Mouse (Mus musculus) myocyte (in vitro differentiated cells): ENCODE results near the gene Gabrp. TPM values are rescaled to one million over a fixed set of nuclear protein-coding genes. Genes with fewer than 3 reads are reported as not detected.

Experiments used
- H3K27me3 ChIP-seq: one replicate; pipeline ENCODE4 v1.6.1; 2011; ENCODE audit not compliant: control insufficient read depth, insufficient read depth, insufficient read length
- H3K36me3 ChIP-seq: one replicate; pipeline ENCODE4 v1.6.1; 2011; ENCODE audit not compliant: control insufficient read depth, insufficient read depth
- H3K4me2 ChIP-seq: one replicate; pipeline ENCODE4 v1.6.1; 2011; ENCODE audit warnings: low read depth, control low read depth
- H3K4me3 ChIP-seq: one replicate; pipeline ENCODE4 v1.5.1; 2011; ENCODE audit warnings: mild to moderate bottlenecking, control low read depth, moderate library complexity
- H3K79me2 ChIP-seq: one replicate; pipeline ENCODE4 v1.6.1; 2011; ENCODE audit not compliant: control insufficient read depth, insufficient read depth
- H3ac ChIP-seq: one replicate; pipeline ENCODE4 v1.6.1; 2011; ENCODE audit not compliant: control insufficient read depth, insufficient read length
- CEBPB ChIP-seq: IDR thresholded peaks from 2 replicates; pipeline ENCODE4 v1.6.1; 2011; ENCODE audit warnings: mild to moderate bottlenecking, moderate library complexity; ENCODE audit not compliant: poor library complexity, insufficient read depth, severe bottlenecking
- E2F4 ChIP-seq: IDR thresholded peaks from one replicate; pipeline ENCODE4 v1.6.1; 2011; ENCODE audit warnings: mild to moderate bottlenecking, control low read depth, moderate library complexity; ENCODE audit not compliant: insufficient read depth
- MAX ChIP-seq: IDR thresholded peaks from one replicate; pipeline ENCODE4 v1.6.1; 2011; ENCODE audit warnings: low read depth, mild to moderate bottlenecking, control low read depth
- MYOD1 ChIP-seq, 3 experiments: IDR thresholded peaks; one replicate each; pipeline ENCODE4 v1.6.1; 2011; ENCODE audit warnings: control low read depth in 2 of 3, low read depth in 2 of 3, mild to moderate bottlenecking in 2 of 3, moderate library complexity in 1 of 3; ENCODE audit not compliant: insufficient read length in 2 of 3, control insufficient read depth in 1 of 3
- MYOG ChIP-seq, 3 experiments: IDR thresholded peaks; one replicate each; pipeline ENCODE4 v1.6.1; 2011; ENCODE audit warnings: control low read depth in 2 of 3, low read depth in 2 of 3, mild to moderate bottlenecking in 2 of 3; ENCODE audit not compliant: insufficient read length in 2 of 3, control insufficient read depth in 1 of 3, insufficient read depth in 1 of 3
- POLR2A ChIP-seq: IDR thresholded peaks from one replicate; pipeline ENCODE4 v1.6.1; 2011; ENCODE audit warnings: low read depth, mild to moderate bottlenecking, control low read depth, moderate library complexity; ENCODE audit not compliant: insufficient read length
- POLR2AphosphoS2 ChIP-seq: IDR thresholded peaks from one replicate; pipeline ENCODE4 v1.6.1; 2011; ENCODE audit warnings: low read depth, control low read depth; ENCODE audit not compliant: insufficient read length
- REST ChIP-seq: IDR thresholded peaks from one replicate; pipeline ENCODE4 v1.6.1; 2011; ENCODE audit warnings: mild to moderate bottlenecking, control low read depth, moderate library complexity; ENCODE audit not compliant: insufficient read depth, insufficient read length
- SRF ChIP-seq: IDR thresholded peaks from one replicate; pipeline ENCODE4 v1.6.1; 2011; ENCODE audit warnings: low read depth; ENCODE audit not compliant: control insufficient read depth, insufficient read length
- TCF12 ChIP-seq: IDR thresholded peaks from one replicate; pipeline ENCODE4 v1.6.1; 2011; ENCODE audit warnings: mild to moderate bottlenecking, control low read depth; ENCODE audit not compliant: poor library complexity, insufficient read depth, severe bottlenecking
- USF1 ChIP-seq: IDR thresholded peaks from one replicate; pipeline ENCODE4 v1.6.1; 2011; ENCODE audit warnings: low read depth, mild to moderate bottlenecking, control low read depth, moderate library complexity
- polyA plus RNA-seq: library from polyadenylated mRNA; unstranded; fragments of >200 nt; fragmentation: generic; extraction: Trizol; gene quantifications from one replicate; pipeline ENCODE4 v1.2.1, GENCODE M21; 2012; ENCODE audit warnings: missing spikeins

The Gabrp gene
- polyA plus RNA-seq, 1 experiment, result not detected

DNA sequence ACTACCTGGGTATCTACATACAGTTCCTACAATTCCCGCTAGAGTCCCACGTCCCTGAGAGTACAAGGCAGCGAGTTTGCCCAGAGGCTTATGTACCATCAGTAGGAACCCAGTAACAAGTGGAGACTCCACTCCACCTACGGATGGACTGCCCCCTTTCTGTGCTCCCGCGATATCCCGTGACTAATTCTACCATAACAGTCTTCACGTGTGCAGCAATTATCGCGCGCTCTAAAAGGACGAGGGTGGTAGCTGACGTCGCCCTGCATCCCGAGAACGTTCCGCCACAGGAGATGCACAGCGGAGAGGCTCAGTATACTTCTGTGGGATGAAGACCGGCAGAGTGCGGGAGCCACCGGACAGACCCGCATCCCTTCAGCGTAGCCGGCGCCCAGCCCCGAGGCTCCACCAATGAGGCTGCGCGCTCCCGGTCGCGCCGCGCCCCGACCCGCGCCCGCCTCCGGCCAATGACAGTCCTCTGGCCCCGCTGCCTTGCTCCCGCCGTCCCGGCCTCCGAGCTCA is 65.8 kb downstream of the Gabrp start:
- no peak overlapping the region for H3ac ChIP-seq
- TF ChIP-seq MYOG (IDR thresholded peaks at IDR 0.05; ENCODE audit: control insufficient read depth in 1 of 3, insufficient read depth in 1 of 3, insufficient read length in 2 of 3, low read depth in 2 of 3) (no peak), TCF12 (no peak), E2F4 (no peak), POLR2A (no peak), MAX (no peak), MYOD1 (IDR thresholded peaks at IDR 0.05; ENCODE audit: control insufficient read depth in 1 of 3, insufficient read length in 2 of 3, low read depth in 2 of 3) (no peak), POLR2AphosphoS2 (no peak), USF1 (no peak), CEBPB (no peak), REST (no peak), SRF (no peak)
- no peaks in the 10 kb centered on the region for H3K36me3 ChIP-seq
- H3K4me2 ChIP-seq, result no peak overlapping the region
- H3K79me2 ChIP-seq, result no peaks in the 10 kb centered on the region
- H3K4me3 ChIP-seq, result no peak overlapping the region
- no peaks in the 10 kb centered on the region for H3K27me3 ChIP-seq

DNA sequence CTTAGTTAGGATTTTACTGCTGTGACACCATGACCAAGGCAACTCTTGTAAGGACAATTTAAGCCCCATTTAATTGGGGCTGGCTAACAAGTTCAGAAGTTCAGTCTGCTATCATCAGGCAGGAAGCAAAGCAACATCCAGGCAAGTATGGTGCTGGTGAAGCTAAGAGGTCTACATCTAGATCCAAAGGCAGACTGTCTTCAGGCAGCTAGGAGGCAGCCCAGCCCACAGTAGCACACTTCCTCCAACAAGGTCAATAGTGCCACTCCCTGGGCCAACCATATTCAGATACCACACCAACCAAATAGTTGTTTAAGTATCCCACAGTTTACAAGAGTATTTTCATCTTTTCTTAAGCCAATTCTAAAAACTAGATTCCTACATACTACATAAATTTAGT is 69.4 kb downstream of the Gabrp start:
- Histone ChIP-seq H3K79me2 (no peaks in the 10 kb centered on the region), H3K27me3 (no peaks in the 10 kb centered on the region), H3K4me2 (no peak overlapping the region), H3K4me3 (no peak overlapping the region), H3K36me3 (no peaks in the 10 kb centered on the region), H3ac (no peak overlapping the region)
- TF ChIP-seq REST (no peak), CEBPB (no peak), MYOG (IDR thresholded peaks at IDR 0.05; ENCODE audit: control insufficient read depth in 1 of 3, insufficient read depth in 1 of 3, insufficient read length in 2 of 3, low read depth in 2 of 3) (no peak), E2F4 (no peak), POLR2AphosphoS2 (no peak), MYOD1 (IDR thresholded peaks at IDR 0.05; ENCODE audit: control insufficient read depth in 1 of 3, insufficient read length in 2 of 3, low read depth in 2 of 3) (no peak), TCF12 (no peak)

Other genes with a start within 250 kb of the Gabrp start
- gene Ranbp17, start 65.2 kb downstream of the Gabrp start, polyA plus RNA-seq, result not detected
- not detected for gene D130052B06Rik, start 20.3 kb upstream of the Gabrp start, polyA plus RNA-seq